Mouse (Mus musculus) liver, adult 2 months (tissue): ENCODE measurements around the gene Nckap5l.

Experiments used
- CTCF ChIP-seq: fragments of 200-500 bp; IDR thresholded peaks from 2 replicates; pipeline ENCODE4 v1.5.1; 2011; ENCODE audit warnings: low read depth, low read length, control low read depth
- POLR2A ChIP-seq: fragments of 200-500 bp; IDR thresholded peaks from 2 replicates; pipeline ENCODE4 v1.6.1; 2011; ENCODE audit warnings: low read length, control low read depth; ENCODE audit not compliant: insufficient read depth; ENCODE audit errors: extremely low read depth

DNA sequence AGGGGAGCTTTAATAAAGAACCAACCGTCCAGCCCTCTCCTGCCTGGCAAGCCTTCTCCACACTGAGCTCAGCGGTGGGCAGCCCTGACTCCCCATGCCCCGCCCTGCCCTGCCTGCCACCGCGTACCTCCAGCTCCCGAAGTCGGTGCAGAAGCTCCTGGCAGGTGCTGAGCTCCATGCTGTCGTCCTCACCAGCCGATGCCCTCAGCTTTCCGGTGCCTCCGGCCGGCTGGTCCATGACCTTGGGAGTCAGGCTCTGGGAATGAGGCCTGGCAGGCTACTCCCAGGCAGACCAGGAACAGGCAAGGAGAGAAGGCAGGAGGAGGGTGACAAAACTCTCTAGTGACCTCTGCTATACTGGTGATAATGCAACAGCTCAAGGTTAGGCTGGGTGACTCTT is 23.6 kb downstream of the Nckap5l start:
- TF ChIP-seq CTCF (no peak), POLR2A (no peak)
